Mouse (Mus musculus): ENCODE results near the gene Arl3. TPM values are rescaled to one million over a fixed set of nuclear protein-coding genes. Genes with fewer than 3 reads are reported as not detected.

Gene Arl3
- polyA plus RNA-seq, 1 experiment from 2014 or later: 159 TPM

- ATAC-seq (no peak), DNase-seq (ENCODE audit: low spot score) (peak; percentile 43)
- Histone ChIP-seq H3K4me3 (ENCODE audit: low read depth, low read length) (no peak overlapping the region), H3K9me3 (replicated peaks; ENCODE audit: control insufficient read depth, low read length) (no peaks in the 10 kb centered on the region), H3K27me3 (replicated peaks; ENCODE audit: control insufficient read depth, insufficient read depth, low read length) (no peaks in the 10 kb centered on the region), H3K4me2 (ENCODE audit: low read length) (no peak overlapping the region), H3K36me3 (ENCODE audit: control insufficient read depth, insufficient read depth, low read length) (peaks cover 32% of the 10 kb centered on the region), H3K27ac (ENCODE audit: low read depth, low read length) (peak overlapping the region; percentile 34), H3K9ac (ENCODE audit: low read length) (no peak overlapping the region), H3K4me1 (ENCODE audit: control insufficient read depth, insufficient read depth, low read length) (0 out of 2 replicates have a peak, but pooled peaks cover 2% of the 10 kb centered on the region)
- 61% methylated on average over 15 of the region's 15 CpGs for WGBS
Measured at GRCm38 (mm10) chr19:46483701-46484328, 89.2 kb downstream of the Arl3 start.

GRCm38 (mm10) chr19:46482896-46483516 lies 90.0 kb downstream of the Arl3 start:
- Histone ChIP-seq H3K9ac (ENCODE audit: low read length) (peak overlapping the region; percentile 5; the same call in 1 of the 2 replicates), H3K4me1 (ENCODE audit: control insufficient read depth, insufficient read depth, low read length) (0 out of 2 replicates have a peak, but pooled peaks cover 2% of the 10 kb centered on the region), H3K9me3 (replicated peaks; ENCODE audit: control insufficient read depth, low read length) (no peaks in the 10 kb centered on the region), H3K27ac (ENCODE audit: low read depth, low read length) (no peak overlapping the region), H3K4me3 (ENCODE audit: low read depth, low read length) (no peak overlapping the region), H3K36me3 (ENCODE audit: control insufficient read depth, insufficient read depth, low read length) (peaks cover 38% of the 10 kb centered on the region), H3K4me2 (ENCODE audit: low read length) (no peak overlapping the region), H3K27me3 (replicated peaks; ENCODE audit: control insufficient read depth, insufficient read depth, low read length) (no peaks in the 10 kb centered on the region)
- WGBS: 33% methylated on average over 17 of the region's 17 CpGs
- DNase-seq (ENCODE audit: low spot score) (no peak), ATAC-seq (no peak)

GRCm38 (mm10) chr19:46481756-46482155 lies 91.2 kb downstream of the Arl3 start:
- Histone ChIP-seq H3K27ac (ENCODE audit: low read depth, low read length) (no peak overlapping the region), H3K4me1 (ENCODE audit: control insufficient read depth, insufficient read depth, low read length) (0 out of 2 replicates have a peak, but pooled peaks cover 2% of the 10 kb centered on the region), H3K36me3 (ENCODE audit: control insufficient read depth, insufficient read depth, low read length) (peaks cover 43% of the 10 kb centered on the region), H3K27me3 (replicated peaks; ENCODE audit: control insufficient read depth, insufficient read depth, low read length) (no peaks in the 10 kb centered on the region), H3K4me3 (ENCODE audit: low read depth, low read length) (no peak overlapping the region), H3K9ac (ENCODE audit: low read length) (no peak overlapping the region), H3K9me3 (replicated peaks; ENCODE audit: control insufficient read depth, low read length) (no peaks in the 10 kb centered on the region), H3K4me2 (ENCODE audit: low read length) (no peak overlapping the region)
- no peak for DNase-seq (ENCODE audit: low spot score)
- 9% methylated on average over 4 of the region's 4 CpGs for WGBS
- no peak for ATAC-seq

DNA sequence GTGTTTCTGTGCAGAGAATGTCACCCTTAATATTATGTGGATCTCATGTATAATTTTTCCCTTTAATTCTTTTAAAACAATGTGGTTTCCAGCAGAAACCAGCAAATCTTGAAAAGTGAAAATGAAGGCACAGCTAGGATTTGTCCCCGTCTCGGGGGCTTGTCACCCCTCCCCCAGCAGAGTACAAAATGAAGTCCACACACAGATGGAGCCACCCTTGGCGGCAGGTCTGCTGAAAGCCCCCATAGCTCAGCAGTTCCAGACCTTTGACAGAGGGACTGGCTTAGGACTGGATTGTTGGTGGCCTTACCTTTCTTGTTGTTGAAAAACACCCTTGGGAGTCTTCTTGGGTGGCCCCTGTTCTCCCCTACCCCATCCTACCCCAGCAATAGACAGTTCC lies 91.6 kb downstream of the Arl3 start:
- Histone ChIP-seq H3K27me3 (replicated peaks; ENCODE audit: control insufficient read depth, insufficient read depth, low read length) (no peaks in the 10 kb centered on the region), H3K9ac (ENCODE audit: low read length) (no peak overlapping the region), H3K4me3 (ENCODE audit: low read depth, low read length) (no peak overlapping the region), H3K27ac (ENCODE audit: low read depth, low read length) (no peak overlapping the region), H3K9me3 (replicated peaks; ENCODE audit: control insufficient read depth, low read length) (no peaks in the 10 kb centered on the region), H3K36me3 (ENCODE audit: control insufficient read depth, insufficient read depth, low read length) (peaks cover 39% of the 10 kb centered on the region), H3K4me1 (ENCODE audit: control insufficient read depth, insufficient read depth, low read length) (0 out of 2 replicates have a peak, but pooled peaks cover 2% of the 10 kb centered on the region), H3K4me2 (ENCODE audit: low read length) (no peak overlapping the region)
- DNase-seq (ENCODE audit: low spot score) (no peak), ATAC-seq (no peak)
- WGBS: 7% methylated on average over 3 of the region's 3 CpGs

Other genes with a start within 250 kb of the Arl3 start
- 68.7 and 83.0 TPM in 2 replicates for gene Psd, start 246.0 kb downstream of the Arl3 start, polyA plus RNA-seq (2014; fragmentation: Nextera tagmentation; extraction: Ambion mirVana)
- 42.6 and 43.1 TPM in 2 replicates for gene Fbxl15, start 245.0 kb downstream of the Arl3 start, polyA plus RNA-seq (2014; fragmentation: Nextera tagmentation; extraction: Ambion mirVana)
- 402 and 405 TPM in 2 replicates for gene Cuedc2, start 234.5 kb downstream of the Arl3 start, polyA plus RNA-seq (2014; fragmentation: Nextera tagmentation; extraction: Ambion mirVana)
- 7.2 TPM in 2 replicates for gene Mfsd13a, start 232.1 kb downstream of the Arl3 start, polyA plus RNA-seq (2014; fragmentation: Nextera tagmentation; extraction: Ambion mirVana)
- gene 2310034G01Rik, start 222.9 kb downstream of the Arl3 start, polyA plus RNA-seq (2014; fragmentation: Nextera tagmentation; extraction: Ambion mirVana): 1.8 and 2.2 TPM in 2 replicates
- 402 and 428 TPM in 2 replicates for gene Actr1a, start 177.4 kb downstream of the Arl3 start, polyA plus RNA-seq (2014; fragmentation: Nextera tagmentation; extraction: Ambion mirVana)
- gene Sufu, start 176.3 kb downstream of the Arl3 start, polyA plus RNA-seq (2014; fragmentation: Nextera tagmentation; extraction: Ambion mirVana): 21.8 and 27.8 TPM in 2 replicates
- 23.0 and 24.8 TPM in 2 replicates for gene Trim8, start 71.5 kb downstream of the Arl3 start, polyA plus RNA-seq (2014; fragmentation: Nextera tagmentation; extraction: Ambion mirVana)
- 6.8 and 8.0 TPM in 2 replicates for gene Sfxn2, start 167 bp upstream of the Arl3 start, polyA plus RNA-seq (2014; fragmentation: Nextera tagmentation; extraction: Ambion mirVana)
- 23.6 and 25.5 TPM in 2 replicates for gene Wbp1l, start 25.9 kb upstream of the Arl3 start, polyA plus RNA-seq (2014; fragmentation: Nextera tagmentation; extraction: Ambion mirVana)
- gene Cyp17a1, start 100.0 kb upstream of the Arl3 start, polyA plus RNA-seq (2014; fragmentation: Nextera tagmentation; extraction: Ambion mirVana): not detected in 2 replicates
- gene Borcs7, start 116.7 kb upstream of the Arl3 start, polyA plus RNA-seq (2014; fragmentation: Nextera tagmentation; extraction: Ambion mirVana): 10.5 and 12.5 TPM in 2 replicates
- gene As3mt, start 134.3 kb upstream of the Arl3 start, polyA plus RNA-seq (2014; fragmentation: Nextera tagmentation; extraction: Ambion mirVana): 19.8 and 22.6 TPM in 2 replicates
- 2.8 and 4.1 TPM in 2 replicates for gene Cnnm2, start 188.4 kb upstream of the Arl3 start, polyA plus RNA-seq (2014; fragmentation: Nextera tagmentation; extraction: Ambion mirVana)